Mouse (Mus musculus) cerebellum, adult 9-11 months (tissue): ENCODE measurements around the gene Mrc1.
"Not testable (repeated sequence)": the region's sequence is repeated elsewhere in the genome, so short reads cannot be mapped to it uniquely, and the experiment has no call there.

Source experiments
- DNase-seq: peaks from one replicate; pipeline ENCODE4 v3.0.0; 2022

Mrc1 gene

DNA sequence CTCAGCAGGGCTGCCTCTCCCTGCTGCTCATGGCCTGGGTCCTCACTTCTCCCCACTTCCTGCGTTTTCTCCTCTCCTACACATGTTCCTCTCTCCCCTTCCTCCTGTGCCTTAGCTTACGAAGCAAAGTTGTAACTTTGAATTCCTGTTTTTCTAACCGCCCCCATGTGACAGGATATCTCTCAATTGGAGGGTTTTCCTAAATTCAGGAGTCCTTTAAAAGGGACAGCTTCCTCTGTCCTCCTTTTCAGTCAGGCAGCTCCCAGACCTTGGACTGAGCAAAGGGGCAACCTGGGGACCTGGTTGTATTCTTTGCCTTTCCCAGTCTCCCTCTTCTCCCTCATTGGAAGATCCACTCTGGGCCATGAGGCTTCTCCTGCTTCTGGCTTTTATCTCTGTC, at the start of gene Mrc1:
TSS of gene Mrc1 (plus strand) at position 244 of the 400 bp plus-strand sequence.
- DNase-seq: no peak

DNA sequence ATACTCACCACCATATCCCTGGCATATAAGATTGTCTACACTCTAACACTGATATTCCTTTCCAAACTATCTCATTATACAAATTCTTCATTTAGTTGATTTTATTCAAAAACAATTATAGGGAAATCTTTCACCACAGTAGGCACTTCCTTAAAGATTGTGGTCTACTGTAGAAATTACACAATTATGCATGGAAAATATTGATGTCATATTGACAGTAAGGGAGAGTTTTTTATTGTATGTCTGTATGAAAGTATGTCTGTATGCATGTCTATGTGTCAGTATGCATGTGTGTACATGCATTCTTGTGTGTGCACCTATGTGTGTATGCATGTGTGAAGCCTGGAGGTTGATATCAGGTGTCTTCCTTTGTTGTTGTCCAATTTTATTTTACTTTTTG, 44.8 kb upstream of the Mrc1 start:
- DNase-seq: no peak

DNA sequence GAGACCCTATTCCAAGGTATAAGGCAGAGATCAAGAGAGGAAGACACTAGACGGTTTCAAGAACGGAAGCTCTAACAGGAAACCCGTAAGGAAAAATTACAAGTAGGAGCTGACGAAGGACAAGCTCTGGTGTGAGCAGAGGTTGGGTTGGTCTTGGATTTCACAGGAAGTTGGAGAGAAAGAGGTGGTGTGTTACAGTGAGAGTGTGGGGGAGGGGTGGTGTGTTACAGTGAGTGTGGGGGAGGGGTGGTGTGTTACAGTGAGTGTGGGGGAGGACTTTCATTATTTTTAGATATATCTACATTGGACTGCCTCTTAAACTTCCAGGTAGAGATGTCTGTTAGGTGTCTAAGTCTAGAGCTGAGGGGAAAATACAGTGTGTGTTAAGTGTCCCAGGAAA, 38.5 kb upstream of the Mrc1 start:
- no peak for DNase-seq

DNA sequence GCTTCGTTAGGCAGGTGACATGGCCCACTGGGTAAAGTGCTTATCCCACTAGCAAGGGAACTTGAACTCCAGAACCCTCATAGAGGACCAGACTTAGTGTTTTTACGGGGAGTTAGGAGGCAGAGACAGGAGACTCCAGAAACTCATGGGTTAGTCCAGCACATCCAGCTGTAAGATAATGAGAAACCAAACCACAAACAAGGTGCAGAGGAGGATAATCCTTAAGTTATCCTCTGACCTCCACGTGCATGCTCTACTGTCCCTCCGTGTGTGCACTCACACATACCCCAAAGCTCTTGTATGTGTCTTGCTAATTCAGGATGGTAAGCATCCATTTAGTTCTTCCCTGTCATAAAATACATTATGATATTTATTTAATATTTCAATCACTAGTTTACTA, 37.6 kb upstream of the Mrc1 start:
- DNase-seq: no peak

DNA sequence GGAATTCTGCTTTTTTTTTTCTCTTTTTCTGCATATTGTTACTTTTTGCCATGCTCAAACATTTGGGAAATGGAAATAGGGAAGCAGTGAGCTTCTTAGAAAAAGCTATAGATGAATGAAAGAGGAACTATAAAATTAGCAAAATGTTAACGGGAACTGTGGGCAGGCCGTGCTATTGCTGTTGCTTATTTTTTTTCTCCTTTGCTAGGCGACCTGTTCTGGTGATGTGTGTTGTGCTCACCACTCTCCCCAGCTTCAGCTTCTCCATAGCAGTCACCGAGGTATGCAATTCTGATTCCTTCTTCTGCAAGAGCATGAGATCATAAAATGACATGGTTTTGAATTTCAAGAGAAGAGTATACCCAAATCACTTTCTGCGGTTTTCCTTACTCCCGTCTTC, 37.1 kb upstream of the Mrc1 start:
- no peak for DNase-seq

DNA sequence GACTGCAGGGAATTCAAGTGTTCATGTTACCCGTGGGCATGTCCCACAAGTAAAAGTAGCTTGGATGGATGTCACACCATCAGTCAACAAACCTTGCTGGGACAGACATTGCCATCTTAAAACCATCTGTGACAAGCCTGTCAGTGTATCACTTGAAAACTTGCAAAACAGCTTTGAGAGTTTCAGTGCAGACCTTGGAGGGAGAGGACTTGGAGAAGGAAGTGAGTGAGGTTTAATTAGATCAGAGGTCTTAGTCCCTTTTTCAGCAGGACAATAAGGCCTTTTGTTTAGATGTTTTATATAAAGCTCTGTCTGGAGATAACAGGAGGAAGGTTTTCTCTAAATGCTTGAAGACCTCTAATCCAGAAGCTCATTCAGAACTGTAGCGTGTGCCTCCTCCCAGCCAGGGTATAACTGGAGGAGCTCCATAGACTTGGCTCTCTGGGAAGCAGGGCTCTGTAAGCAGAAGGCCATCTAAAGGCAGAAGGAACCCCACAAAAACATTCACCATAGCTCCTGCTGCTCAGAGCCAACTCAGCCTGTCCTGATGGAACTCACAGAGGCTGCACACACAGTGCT, 30.8 kb upstream of the Mrc1 start:
- DNase-seq: not testable (repeated sequence)

DNA sequence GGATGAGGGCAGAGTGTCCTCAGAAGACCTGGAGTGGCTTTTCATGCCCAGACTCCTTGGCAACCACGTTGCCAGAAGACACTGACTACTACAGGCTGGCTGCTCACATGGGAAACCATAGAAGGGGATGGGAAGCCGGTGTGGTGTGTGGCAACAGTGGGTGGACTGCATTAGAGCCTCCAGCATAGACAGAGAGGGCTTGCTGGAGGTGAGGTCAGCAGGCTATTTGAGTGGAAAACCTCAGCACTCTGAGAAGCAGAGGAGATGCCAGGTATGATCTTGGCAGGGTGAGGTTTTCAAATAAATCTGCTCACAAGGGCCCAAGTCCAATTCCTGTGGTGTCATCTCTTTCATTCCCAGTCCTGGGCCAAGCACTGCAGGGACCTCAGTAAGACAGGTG, 29.6 kb upstream of the Mrc1 start:
- peak; percentile 83 for DNase-seq

DNA sequence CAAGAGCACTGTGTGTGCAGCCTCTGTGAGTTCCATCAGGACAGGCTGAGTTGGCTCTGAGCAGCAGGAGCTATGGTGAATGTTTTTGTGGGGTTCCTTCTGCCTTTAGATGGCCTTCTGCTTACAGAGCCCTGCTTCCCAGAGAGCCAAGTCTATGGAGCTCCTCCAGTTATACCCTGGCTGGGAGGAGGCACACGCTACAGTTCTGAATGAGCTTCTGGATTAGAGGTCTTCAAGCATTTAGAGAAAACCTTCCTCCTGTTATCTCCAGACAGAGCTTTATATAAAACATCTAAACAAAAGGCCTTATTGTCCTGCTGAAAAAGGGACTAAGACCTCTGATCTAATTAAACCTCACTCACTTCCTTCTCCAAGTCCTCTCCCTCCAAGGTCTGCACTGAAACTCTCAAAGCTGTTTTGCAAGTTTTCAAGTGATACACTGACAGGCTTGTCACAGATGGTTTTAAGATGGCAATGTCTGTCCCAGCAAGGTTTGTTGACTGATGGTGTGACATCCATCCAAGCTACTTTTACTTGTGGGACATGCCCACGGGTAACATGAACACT, 28.2 kb upstream of the Mrc1 start:
- DNase-seq: not testable (repeated sequence)

DNA sequence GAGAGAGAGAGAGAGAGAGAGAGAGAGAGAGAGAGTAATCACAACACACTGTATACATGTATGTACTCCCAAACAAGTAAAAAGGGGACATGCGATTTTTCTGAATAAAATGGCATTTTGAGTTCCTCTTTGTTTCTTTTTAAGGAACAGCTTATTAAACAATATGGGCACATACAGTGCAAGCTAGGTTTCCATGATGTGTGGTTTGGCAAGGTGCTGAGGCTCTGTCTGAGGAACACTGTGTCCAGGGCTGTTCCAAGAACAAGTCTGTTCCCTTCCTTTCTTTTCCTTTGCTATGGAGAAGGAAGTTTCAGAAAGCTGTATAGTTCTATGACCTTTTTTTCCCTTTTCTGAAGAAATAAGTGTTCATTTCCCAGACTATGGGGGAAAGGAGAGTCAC, 24.9 kb upstream of the Mrc1 start:
- DNase-seq: no peak

DNA sequence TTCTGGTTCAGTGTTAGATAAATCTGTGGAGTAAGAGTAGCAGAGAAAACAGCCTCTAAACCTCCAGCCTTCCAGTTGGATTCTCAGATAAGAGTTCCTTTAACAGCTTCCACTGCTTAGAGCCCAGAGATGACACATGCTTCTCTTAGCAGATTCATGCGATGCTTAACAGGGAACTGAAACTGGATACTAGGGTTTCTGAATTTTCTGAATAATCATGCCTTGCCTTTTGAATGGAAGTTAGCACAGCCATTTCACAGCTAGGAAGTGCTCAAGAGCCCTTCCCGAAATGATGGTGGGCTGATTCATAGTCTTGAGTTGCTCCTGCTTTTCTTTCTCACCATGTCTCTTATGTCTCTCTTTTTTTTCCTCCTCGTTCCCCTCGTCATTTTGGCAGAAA, 22.4 kb upstream of the Mrc1 start:
- DNase-seq: no peak

DNA sequence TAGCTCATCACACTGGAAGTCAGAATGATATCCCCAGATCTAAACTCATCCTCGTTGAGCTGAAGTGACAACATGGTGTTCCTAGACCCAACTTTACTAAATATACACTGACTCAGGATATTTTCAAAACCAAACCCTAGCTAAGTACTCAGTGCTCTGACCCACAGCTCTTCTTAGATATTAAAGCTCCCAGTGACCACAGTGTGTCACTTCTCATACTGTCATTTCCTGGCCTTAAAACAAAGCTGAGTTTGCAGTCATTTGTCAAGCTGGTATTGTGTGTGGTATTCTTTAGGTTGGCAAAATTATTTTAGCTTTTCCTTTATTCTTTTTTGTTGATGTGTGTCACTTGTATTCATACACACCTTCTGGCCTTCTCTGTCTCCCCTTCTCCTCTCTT, 18.5 kb upstream of the Mrc1 start:
- DNase-seq: no peak

DNA sequence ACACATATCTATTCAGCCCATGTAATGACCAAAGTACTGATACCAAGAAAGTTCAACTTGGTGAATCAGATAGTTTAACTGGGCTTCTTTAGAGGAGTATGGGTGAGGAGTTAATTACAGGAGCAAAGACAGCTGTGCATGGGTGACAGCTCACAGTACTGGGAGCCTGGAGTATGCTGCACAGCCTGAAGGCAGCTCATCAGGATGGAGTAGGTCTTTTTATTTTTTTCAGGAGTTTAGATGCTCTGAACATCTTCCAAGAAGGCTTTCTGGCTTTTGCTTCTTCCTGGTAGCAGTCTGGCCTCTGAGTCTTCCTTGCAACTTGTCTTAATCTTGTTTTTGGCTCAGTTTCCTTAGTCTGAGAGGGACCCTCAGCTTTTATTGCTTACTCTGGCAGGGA, 17.6 kb upstream of the Mrc1 start:
- DNase-seq: no peak

DNA sequence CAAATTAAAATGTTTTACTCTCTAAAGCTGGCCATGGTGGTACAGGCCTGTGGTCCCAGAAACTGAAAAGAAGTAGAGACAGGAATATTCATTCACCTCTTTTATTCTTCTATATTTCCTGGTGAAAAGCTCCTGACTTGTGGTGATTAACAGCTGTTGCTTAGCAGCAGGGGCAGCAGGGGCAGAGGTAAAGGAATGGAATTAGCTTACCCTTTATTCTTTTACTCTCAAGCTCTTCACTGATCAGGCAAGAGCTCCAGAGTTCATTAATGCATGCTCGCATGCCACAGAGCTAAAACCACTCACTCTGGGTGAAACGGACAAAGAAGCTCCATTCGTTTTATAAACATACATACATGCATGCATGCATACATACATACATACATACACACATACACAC, 14.4 kb upstream of the Mrc1 start:
- no peak for DNase-seq

DNA sequence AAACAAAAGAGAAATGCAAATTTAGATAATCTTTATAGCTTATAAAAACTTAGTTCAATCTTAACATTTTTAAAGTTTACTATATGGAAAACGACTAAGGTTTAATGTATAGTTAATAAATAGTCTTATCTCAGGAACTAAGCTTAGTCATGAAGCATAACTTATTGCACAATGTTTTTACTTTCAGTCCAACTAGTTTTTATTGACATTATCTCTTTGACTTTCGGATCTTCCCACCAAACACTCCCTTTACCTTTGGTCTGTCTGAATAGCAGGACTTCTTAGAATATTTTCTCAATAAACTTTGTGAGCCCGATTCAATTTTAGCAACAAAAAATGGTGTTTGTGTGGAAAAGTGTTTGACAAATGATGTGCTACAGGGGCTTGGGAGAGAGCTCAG, 12.5 kb upstream of the Mrc1 start:
- DNase-seq: no peak

DNA sequence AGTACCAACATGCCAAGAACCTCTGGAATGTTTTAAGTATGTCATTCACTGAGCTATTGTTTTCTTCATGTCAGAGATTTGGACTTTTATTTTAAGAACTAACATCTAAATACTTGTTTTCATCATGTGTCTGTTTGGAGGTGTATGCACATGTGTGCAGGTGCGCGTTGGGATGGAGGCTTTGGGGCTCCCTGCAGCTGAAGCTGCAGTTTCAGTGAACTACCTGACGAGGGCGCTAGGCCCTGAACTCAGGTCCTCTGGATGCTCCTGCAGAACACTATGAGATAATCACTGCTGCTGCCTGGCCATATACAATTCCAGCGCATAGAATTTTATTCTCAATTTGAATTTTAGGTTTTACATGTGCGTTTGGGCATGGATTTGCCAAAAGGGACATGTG, 11.1 kb upstream of the Mrc1 start:
- no peak for DNase-seq

DNA sequence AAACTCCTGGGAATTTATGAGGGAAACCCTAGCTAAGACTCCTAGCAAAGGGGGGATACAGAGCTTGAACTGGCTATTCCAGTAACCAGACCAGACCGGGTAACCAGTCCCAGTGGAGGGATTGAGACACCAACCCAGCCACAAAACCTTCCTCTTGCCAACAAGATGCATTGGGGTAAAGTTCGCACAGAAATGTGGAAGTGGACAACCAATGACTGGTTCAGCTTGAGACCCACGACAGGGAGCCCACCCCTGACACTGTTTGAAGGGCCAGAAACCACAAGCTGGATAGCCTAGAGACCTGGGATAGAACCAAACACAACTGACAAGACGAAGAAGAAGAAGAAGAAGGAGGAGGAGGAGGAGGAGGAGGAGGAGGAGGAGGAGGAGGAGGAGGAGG, 4.8 kb upstream of the Mrc1 start:
- no peak for DNase-seq

DNA sequence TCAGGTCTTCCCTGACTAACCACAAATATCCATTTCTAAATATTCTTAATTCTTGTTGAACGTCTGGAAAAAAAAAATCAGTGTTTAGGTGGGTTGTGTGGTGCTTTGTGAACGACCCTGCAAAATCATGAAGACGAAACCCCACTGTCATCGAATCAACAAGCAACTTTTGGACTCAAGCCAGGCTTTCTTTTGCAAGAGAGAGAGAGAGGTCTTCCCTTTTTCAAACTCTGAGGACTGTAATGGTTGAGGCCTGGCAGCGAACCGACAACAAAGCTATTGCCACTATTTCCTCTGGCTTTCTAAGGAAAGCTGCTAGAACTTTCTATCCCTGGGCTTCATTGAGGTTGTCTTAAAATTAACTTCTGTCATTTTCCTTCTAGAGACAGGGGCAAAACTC, 697 bp upstream of the Mrc1 start:
- DNase-seq: no peak

DNA sequence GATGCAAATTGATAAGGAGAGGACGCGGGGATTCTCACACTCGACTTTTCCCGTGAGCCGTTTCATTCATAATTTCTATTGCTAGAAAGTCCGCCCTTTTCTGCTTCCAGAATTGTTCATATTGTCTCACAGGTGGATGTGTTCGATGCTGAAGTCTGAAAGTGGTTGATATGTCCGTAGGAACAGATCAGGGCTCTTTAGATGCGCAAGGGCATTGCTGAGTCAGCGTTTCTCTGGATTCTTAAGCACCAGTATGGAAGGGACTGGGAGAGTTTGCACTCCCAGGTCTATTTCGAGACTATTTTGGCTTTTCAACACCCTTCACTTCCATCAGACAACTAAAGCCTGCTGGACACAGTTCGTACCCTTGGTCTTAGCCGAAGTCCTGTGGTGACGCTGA, 787 bp downstream of the Mrc1 start:
- no peak for DNase-seq

DNA sequence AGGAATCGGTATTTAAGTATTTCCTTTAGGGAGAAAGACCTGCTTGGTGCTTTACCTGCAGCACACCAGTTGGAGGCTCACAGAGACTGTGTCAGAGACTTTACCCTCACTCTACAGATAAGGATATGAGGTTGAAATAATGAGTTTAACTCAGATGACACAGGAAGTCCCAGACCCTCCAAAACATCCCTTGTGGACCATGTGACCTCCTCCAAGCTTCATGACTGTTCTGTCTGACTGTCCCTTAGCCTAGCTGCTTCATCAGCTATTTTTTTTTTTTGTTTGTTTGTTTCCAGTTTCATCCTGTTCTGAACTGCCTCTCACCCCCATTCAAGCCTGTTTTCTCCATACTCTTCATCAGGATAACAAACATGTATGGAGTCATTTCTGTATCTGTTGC, 3.7 kb downstream of the Mrc1 start:
- DNase-seq: no peak

DNA sequence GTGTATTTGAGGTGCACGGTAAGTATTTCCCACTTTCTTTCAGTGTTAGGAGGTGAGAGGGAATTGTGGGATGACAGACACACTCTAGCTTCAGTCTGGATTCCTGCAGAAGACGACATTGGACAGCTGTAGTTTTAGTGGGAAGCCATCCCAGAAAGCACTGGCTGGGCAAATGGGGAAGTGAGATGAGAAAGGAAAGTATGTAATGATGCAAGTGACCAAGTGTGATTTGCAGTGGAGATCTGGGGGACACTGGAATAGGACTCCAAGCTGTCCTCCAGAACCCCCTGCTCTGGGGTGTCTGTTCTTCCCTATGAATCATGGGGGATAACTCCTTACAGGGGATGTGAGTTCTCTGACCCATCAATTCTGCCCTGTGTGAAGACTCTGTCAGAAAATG, 4.8 kb downstream of the Mrc1 start:
- no peak for DNase-seq

DNA sequence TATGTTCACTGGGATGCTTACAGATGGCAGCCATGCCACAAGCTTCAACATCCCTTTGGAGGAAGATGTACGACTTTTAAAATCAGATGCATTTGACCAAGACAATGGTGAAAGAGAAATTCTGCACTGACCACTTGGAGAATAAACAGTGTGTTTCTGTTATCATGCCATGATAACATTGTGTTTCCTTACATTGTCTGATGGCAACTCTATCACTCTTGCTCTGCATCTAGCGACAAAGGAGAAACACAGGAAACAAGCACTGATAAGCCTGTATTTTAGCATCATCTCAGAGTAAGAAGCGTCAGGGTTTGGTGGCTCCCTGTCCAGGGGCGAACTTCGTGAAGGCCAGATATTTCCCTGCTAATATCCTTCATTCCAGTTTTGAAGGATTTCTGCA, 6.1 kb downstream of the Mrc1 start:
- DNase-seq: no peak

DNA sequence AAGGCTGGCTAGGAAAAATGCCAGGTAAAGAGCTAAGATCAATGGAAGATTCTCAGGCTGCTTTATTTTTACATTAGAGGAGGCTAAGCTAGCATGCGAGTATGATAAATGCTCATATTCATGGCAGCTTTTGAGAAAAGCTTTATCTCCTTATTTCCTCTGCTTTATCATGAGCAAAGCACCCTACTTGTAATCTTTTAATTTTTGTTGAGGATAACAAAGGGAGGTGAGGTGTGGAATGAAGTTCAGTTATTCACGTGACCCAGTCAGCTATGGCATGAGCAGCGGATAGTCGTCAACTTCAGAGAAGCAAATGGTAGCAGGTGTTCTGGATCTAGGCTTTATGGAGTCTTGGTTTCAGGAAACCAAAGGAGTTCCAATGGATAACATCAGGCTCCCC, 7.7 kb downstream of the Mrc1 start:
- no peak for DNase-seq

DNA sequence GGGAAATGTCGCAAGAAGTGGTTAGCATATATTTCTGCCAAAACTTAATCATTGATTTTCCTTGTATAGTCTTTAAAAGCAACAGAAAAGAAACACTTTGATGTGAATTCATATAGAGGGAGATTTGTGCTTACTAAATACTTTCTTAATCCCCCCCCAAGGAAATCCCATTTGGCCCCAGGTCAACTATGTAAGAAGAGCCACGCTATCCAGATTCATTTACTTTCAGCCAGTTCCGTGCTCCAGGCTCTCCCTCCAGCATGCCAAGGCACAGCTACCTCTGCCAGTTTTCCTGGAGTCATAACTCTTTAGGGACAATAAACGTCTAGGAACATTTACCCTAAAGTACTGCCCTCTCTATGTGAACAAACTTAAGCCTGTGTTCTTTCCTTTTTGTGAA, 8.5 kb downstream of the Mrc1 start:
- no peak for DNase-seq

DNA sequence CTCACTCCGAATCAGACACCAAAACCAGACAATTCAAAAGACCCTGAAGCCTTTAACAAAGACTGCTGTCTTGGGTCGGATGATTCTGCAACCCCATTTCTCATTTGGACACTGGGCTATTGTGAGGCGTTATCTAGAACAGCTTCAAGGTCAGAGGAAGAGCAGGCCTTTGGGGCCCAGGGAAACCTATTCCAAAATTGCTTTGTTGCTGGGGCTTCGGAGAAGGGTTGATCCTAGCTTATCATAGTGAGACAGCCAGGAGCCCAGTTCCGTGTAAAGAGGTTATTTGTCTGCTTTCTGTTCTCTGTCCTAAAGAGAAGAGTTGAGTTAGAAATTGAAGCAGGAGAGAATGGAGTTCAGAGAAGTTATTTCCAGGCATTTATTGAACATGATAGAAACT, 10.0 kb downstream of the Mrc1 start:
- DNase-seq: no peak

DNA sequence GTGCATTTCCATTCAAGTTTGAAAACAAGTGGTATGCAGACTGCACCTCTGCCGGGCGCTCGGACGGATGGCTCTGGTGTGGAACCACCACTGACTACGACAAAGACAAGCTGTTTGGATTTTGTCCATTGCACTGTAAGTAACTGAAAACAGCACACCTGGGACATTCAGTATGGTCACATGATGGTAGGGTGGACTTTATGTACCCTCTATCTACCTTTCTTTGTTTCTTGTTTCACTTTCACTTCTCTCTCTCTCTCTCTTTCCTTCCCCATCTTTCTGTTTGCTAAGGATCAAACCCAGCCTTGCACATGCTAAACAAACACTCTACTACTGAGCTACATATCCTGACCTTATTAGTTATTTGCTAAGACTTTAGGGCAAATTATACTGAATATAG, 15.0 kb downstream of the Mrc1 start:
- DNase-seq: no peak

DNA sequence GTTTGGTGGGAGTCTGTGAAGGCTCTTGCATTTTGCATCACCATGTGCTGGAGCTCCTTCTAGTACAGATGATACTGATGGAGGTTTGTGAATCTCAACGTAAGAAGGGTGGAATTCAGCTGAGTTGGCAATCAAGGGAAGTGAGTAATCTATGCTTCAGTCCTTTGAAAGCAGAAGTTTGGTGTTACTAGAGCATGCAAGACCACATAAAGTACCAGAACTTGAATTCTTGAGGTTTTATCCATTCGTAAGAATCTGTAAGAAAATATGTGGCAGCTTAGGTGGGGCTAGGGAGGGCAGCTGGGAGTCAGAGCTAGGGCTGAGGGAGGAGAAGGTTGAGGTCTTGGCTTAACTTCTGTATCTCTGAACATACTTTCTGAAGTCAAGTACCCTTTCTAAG, 15.5 kb downstream of the Mrc1 start:
- DNase-seq: no peak
